Mouse (Mus musculus) forebrain, postnatal 0 days (tissue): ENCODE measurements around the gene Ryr3. TPM values are rescaled to one million over a fixed set of nuclear protein-coding genes. Genes with fewer than 3 reads are reported as not detected.

Source experiments
- ATAC-seq: fragments of 200-750 bp; cut with Nextera tagmentation; 2 replicates; pipeline ENCODE4 v1.8.0; 2017; ENCODE audit warnings: mild to moderate bottlenecking, moderate library complexity
- DNase-seq: peaks from one replicate; pipeline ENCODE4 v3.0.0-alpha.2; 2015
- H3K27ac ChIP-seq: fragments of 300-500 bp; sonication (generic); 2 replicates; pipeline ENCODE4 v1.5.1; 2014; ENCODE audit warnings: low read depth, mild to moderate bottlenecking, antibody characterized with exemption, low read length, moderate library complexity, mixed read lengths
- H3K27me3 ChIP-seq: fragments of 300-500 bp; sonication (generic); 2 replicates; pipeline ENCODE4 v1.6.1; 2014; ENCODE audit warnings: mild to moderate bottlenecking, low read length, mixed read lengths; ENCODE audit not compliant: insufficient read depth
- H3K36me3 ChIP-seq: fragments of 300-500 bp; sonication (generic); 2 replicates; pipeline ENCODE4 v1.6.1; 2014; ENCODE audit warnings: mild to moderate bottlenecking, moderate library complexity; ENCODE audit not compliant: insufficient read depth
- H3K4me1 ChIP-seq: fragments of 300-500 bp; sonication (generic); 2 replicates; pipeline ENCODE4 v1.6.1; 2014; ENCODE audit warnings: antibody characterized with exemption; ENCODE audit not compliant: insufficient read depth
- H3K4me2 ChIP-seq: fragments of 300-500 bp; sonication (generic); 2 replicates; pipeline ENCODE4 v1.6.1; 2014; ENCODE audit warnings: low read depth, mild to moderate bottlenecking, moderate library complexity
- H3K4me3 ChIP-seq: fragments of 300-500 bp; sonication (generic); 2 replicates; pipeline ENCODE4 v1.5.1; 2014; ENCODE audit warnings: low read depth, low read length, mixed read lengths
- H3K9ac ChIP-seq: fragments of 300-500 bp; sonication (generic); 2 replicates; pipeline ENCODE4 v1.6.1; 2014; ENCODE audit warnings: mild to moderate bottlenecking
- H3K9me3 ChIP-seq: fragments of 300-500 bp; sonication (generic); 2 replicates; pipeline ENCODE4 v1.6.1; 2016; ENCODE audit warnings: low read length
- CTCF ChIP-seq: sonication (generic); IDR thresholded peaks from 2 replicates; pipeline ENCODE4 v1.5.1; 2016; ENCODE audit warnings: antibody characterized with exemption, control low read depth, low read depth
- WGBS: fragments of 180-500 bp; shearing (Covaris S2); extraction: QIAGEN DNeasy Blood & Tissue Kit; methylation state at CpG from one replicate; pipeline ENCODE4 v1.1.7; 2014; 5-methylcytosine and 5-hydroxymethylcytosine counted together
- polyA plus RNA-seq: library from polyadenylated mRNA; unstranded; fragments of >200 nt; fragmentation: Nextera tagmentation; extraction: Ambion mirVana; gene quantifications from 2 replicates; pipeline ENCODE4 v1.2.1, GENCODE M21; 2015
- total RNA-seq: library from RNA; depleted of rRNA; stranded (reverse); fragments of >200 nt; gene quantifications from 2 replicates; pipeline ENCODE4 v1.2.3, GENCODE M21; 2014

Gene Ryr3
- total and polyA plus RNA-seq, 2 experiments from 2014 or later = 4.2 to 16.1 TPM

DNA sequence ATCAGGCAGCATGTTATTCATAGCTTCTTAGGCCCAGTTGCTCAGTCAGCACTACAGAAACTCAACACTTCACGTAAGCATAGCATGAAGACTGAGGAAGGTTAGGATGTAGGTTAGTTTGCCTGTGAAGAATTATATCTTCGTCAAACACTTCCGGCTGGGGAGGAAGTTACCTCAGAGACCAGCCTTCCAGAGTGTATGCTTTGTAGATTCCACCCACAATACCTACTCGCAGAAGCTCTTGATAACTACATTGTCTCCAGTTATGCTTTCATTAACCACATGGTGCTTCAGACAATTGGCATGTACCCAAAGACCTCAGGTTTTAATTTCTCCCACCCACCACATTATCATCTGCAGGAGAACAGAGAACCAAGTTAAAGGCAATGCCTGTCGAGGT lies 535.1 kb downstream of the Ryr3 start:
- Histone ChIP-seq H3K36me3 (no peaks in the 10 kb centered on the region), H3K27ac (no peak overlapping the region), H3K27me3 (no peaks in the 10 kb centered on the region), H3K4me3 (no peak overlapping the region), H3K4me2 (no peak overlapping the region), H3K9me3 (no peaks in the 10 kb centered on the region), H3K4me1 (no peaks in the 10 kb centered on the region), H3K9ac (no peak overlapping the region)
- no peak for DNase-seq
- WGBS = 74% methylated on average over 5 of the region's 5 CpGs
- no peak for ATAC-seq
- TF ChIP-seq CTCF = no peak

DNA sequence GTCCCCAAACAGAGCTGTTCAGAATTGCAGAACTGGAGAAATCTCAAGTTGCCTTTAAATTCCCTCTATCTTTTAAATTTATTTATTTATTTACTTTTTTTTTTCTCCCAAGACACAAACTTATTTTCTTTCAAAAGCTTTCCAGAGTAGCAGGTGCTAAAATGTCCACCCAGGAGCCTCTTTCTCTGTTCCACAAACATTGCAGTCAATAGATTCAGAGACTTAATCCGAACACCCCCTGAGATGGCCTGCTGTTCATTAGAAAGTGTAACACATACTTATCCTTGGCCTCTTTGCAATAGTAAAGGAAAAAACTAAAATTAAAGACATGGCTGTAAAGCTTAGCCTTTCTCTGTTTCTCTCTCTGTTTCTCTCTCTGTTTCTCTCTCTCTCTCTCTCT lies 539.6 kb downstream of the Ryr3 start:
- Histone ChIP-seq H3K27me3 (no peaks in the 10 kb centered on the region), H3K9ac (no peak overlapping the region), H3K9me3 (no peaks in the 10 kb centered on the region), H3K27ac (no peak overlapping the region), H3K4me2 (no peak overlapping the region), H3K4me1 (no peaks in the 10 kb centered on the region), H3K4me3 (no peak overlapping the region), H3K36me3 (no peaks in the 10 kb centered on the region)
- DNase-seq (no peak), ATAC-seq (no peak)
- TF ChIP-seq CTCF = no peak
- 39% methylated on average over 1 of the region's 1 CpGs for WGBS

DNA sequence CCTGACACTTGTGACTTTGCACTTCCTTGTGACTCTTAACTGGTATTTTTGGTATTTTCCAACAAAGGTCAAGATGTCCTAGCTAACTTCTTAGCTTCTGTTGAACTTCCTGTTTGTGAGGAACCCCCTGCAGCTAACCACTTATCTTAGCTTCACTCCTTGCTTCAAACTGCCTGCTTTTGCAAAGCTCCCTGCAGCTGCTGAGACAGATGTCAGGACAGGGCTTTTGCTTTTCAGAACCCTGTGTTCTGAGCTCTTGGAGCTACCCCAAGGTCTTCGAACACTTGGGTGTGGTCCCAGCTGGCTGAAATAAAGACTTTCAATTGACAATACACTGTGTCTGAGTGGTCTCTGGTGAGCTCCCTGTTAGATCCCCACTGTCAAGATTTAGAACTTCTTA lies 540.2 kb downstream of the Ryr3 start:
- H3K9ac ChIP-seq = no peak overlapping the region
- H3K4me1 ChIP-seq = no peaks in the 10 kb centered on the region
- 33% methylated on average over 1 of the region's 1 CpGs for WGBS
- TF ChIP-seq CTCF = no peak
- no peak for DNase-seq
- no peak overlapping the region for H3K27ac ChIP-seq
- no peaks in the 10 kb centered on the region for H3K9me3 ChIP-seq
- H3K4me3 ChIP-seq = no peak overlapping the region
- ATAC-seq = no peak
- no peak overlapping the region for H3K4me2 ChIP-seq
- no peaks in the 10 kb centered on the region for H3K36me3 ChIP-seq
- H3K27me3 ChIP-seq = no peaks in the 10 kb centered on the region

DNA sequence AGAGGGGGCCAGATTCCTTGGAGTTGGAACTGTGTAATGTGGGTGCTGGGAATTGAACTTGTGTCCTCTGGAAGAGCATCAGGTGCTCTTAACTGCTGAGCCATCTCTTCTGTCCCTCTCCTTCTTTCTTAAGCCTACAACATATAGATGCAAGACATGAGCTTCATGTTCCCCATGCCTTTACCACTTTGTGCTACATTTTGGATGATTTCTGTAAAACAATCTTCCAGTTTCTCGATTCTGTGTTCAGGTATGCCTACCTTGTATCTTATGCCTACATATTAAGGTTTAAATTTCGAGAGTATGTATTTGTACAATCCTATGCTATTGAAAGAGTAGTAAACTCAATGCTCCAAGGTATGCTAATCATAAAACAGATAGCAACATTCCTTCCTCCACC lies 540.7 kb downstream of the Ryr3 start:
- Histone ChIP-seq H3K4me1 (no peaks in the 10 kb centered on the region), H3K4me2 (no peak overlapping the region), H3K9me3 (no peaks in the 10 kb centered on the region), H3K4me3 (no peak overlapping the region), H3K27me3 (no peaks in the 10 kb centered on the region), H3K36me3 (no peaks in the 10 kb centered on the region), H3K9ac (no peak overlapping the region), H3K27ac (no peak overlapping the region)
- no peak for ATAC-seq
- 81% methylated on average over 2 of the region's 2 CpGs for WGBS
- no peak for DNase-seq
- TF ChIP-seq CTCF = no peak

DNA sequence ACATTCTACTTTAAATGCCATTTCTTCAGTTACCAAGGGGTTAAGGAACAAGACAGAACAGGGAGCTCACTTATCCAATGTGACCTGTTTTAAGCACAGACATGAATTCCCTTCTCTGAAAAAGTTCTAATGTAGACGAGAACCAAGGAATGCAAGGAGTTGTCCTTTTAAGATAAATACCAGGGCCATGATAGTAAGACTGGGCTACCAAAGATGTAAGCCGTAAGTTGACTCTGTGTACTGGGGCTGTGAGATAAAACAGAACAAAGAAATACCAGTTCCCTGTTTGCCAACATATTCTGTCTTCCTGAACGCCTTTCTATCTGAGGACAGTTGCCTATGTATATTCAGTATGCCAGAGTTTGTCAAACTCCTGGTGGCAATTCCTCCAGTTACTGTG lies 547.4 kb downstream of the Ryr3 start:
- WGBS = 93% methylated on average over 3 of the region's 3 CpGs
- TF ChIP-seq CTCF = no peak
- no peaks in the 10 kb centered on the region for H3K27me3 ChIP-seq
- no peak overlapping the region for H3K4me3 ChIP-seq
- no peak overlapping the region for H3K9ac ChIP-seq
- H3K27ac ChIP-seq = no peak overlapping the region
- no peak overlapping the region for H3K4me2 ChIP-seq
- H3K4me1 ChIP-seq = no peaks in the 10 kb centered on the region
- peaks cover 4% of the 10 kb centered on the region; the same call in 1 of the 2 replicates for H3K36me3 ChIP-seq
- no peak for DNase-seq
- no peaks in the 10 kb centered on the region for H3K9me3 ChIP-seq
- no peak for ATAC-seq

DNA sequence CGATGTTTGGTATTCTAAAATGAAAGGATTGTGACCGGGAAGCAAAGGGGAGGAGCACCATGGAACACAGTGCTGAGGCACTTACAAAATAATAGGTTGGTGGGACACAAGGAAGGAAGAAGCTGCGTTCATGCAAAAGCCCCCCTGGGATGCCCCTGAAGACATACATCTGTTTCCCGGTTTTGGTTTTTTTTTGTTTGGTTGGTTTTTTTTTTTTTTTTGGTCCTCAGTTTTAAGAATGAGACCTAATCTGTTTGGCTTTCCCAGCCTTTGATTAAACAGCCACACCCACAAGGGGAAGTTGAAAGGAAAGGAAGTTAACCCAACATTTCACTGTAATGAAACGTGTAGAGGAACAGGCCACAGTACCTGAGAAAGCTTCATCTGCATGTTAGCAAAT lies 560.8 kb downstream of the Ryr3 start:
- Histone ChIP-seq H3K4me3 (no peak overlapping the region), H3K9ac (no peak overlapping the region), H3K27ac (no peak overlapping the region), H3K36me3 (no peaks in the 10 kb centered on the region), H3K4me2 (no peak overlapping the region), H3K27me3 (no peaks in the 10 kb centered on the region), H3K9me3 (no peaks in the 10 kb centered on the region), H3K4me1 (no peaks in the 10 kb centered on the region)
- 67% methylated on average over 5 of the region's 5 CpGs for WGBS
- no peak for TF ChIP-seq CTCF
- ATAC-seq (no peak), DNase-seq (no peak)

DNA sequence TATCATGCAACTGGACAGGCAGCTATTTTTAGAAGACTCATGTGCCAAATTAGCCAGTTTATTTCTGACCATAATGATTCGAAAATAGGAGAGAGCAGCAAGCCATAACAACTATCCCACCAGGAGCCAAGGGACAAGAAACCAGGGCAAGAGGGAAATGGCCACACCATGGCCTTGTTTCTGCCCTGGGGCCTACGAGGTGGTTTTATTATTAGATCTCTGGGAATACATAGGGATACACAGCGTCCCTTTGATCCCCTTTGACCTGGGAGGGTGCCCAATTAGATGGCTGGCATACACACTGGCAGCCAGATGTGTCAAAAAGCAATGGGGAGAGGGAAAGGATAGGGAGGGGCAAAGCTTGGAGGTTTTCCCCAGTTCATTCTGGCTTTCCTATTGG lies 563.1 kb downstream of the Ryr3 start:
- no peak for TF ChIP-seq CTCF
- WGBS = 74% methylated on average over 3 of the region's 3 CpGs
- Histone ChIP-seq H3K36me3 (no peaks in the 10 kb centered on the region), H3K9me3 (no peaks in the 10 kb centered on the region), H3K27ac (no peak overlapping the region), H3K27me3 (no peaks in the 10 kb centered on the region), H3K4me2 (no peak overlapping the region), H3K4me3 (no peak overlapping the region), H3K9ac (no peak overlapping the region), H3K4me1 (no peaks in the 10 kb centered on the region)
- no peak for ATAC-seq
- no peak for DNase-seq

DNA sequence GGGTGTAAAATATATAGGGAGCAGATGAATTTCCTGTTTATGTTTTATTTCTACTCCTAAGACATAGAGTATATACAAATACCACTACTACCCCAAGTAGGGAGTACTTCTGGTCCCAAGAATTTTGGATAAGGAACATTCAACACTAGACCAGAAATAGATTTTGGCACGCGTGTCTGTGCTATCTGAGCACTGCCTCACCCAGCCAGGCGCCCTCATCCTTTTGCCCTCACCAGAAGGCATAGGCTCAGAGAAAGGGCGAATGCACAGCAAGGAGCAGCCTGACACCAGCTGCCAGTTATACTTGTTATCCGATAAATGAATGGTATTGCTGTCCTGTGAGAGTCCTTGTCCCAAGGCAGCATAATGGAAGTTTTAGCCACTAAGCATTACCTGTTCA lies 579.7 kb downstream of the Ryr3 start:
- Histone ChIP-seq H3K36me3 (no peaks in the 10 kb centered on the region; the same call in 1 of the 2 replicates), H3K27me3 (no peaks in the 10 kb centered on the region), H3K4me2 (no peak overlapping the region), H3K9ac (no peak overlapping the region), H3K9me3 (no peaks in the 10 kb centered on the region), H3K4me1 (no peaks in the 10 kb centered on the region), H3K4me3 (no peak overlapping the region), H3K27ac (no peak overlapping the region)
- TF ChIP-seq CTCF = no peak
- DNase-seq (no peak), ATAC-seq (no peak)
- WGBS = 90% methylated on average over 5 of the region's 5 CpGs
